Mouse (Mus musculus) ovary, postnatal 10 days (tissue): ENCODE data around the gene Xpnpep1.

ENCODE experiments used
- DNase-seq: peaks from one replicate; pipeline ENCODE4 v3.0.0; 2022; ENCODE audit warnings: low spot score

Gene Xpnpep1

GRCm38 (mm10) chr19:52991924-52992323 lies 48.1 kb downstream of the Xpnpep1 start:
- no peak for DNase-seq

GRCm38 (mm10) chr19:52979020-52979711 lies 60.8 kb downstream of the Xpnpep1 start:
- no peak for DNase-seq

GRCm38 (mm10) chr19:52975564-52976185 lies 64.3 kb downstream of the Xpnpep1 start:
- DNase-seq, result peak; percentile 56

- no peak for DNase-seq
Measured at GRCm38 (mm10) chr19:52966339-52966738, 73.7 kb downstream of the Xpnpep1 start.

GRCm38 (mm10) chr19:52962745-52963144 lies 77.3 kb downstream of the Xpnpep1 start:
- no peak for DNase-seq

- DNase-seq, result peak; percentile 29
Measured at GRCm38 (mm10) chr19:52922678-52923495, 117.1 kb downstream of the Xpnpep1 start.

GRCm38 (mm10) chr19:52904182-52904581 lies 135.8 kb downstream of the Xpnpep1 start:
- no peak for DNase-seq

- DNase-seq, result no peak
Measured at GRCm38 (mm10) chr19:52891807-52892442, 148.1 kb downstream of the Xpnpep1 start.
